Mouse (Mus musculus) heart, adult 2 months (tissue): Measurements from ENCODE around the gene Gm27179.
"Not testable (repeated sequence)": the region's sequence is repeated elsewhere in the genome, so short reads cannot be mapped to it uniquely, and the experiment has no call there.

Experiments used
- CTCF ChIP-seq: fragments of 200-600 bp; IDR thresholded peaks from 2 replicates; pipeline ENCODE4 v1.8.1; 2022; ENCODE audit warnings: antibody characterized with exemption, mild to moderate bottlenecking, moderate library complexity
- EP300 ChIP-seq: fragments of 200-500 bp; IDR thresholded peaks from 2 replicates; pipeline ENCODE4 v1.6.1; 2011; ENCODE audit warnings: low read depth, low read length, control low read depth; ENCODE audit not compliant: insufficient read depth
- POLR2A ChIP-seq: fragments of 200-500 bp; IDR thresholded peaks from 2 replicates; pipeline ENCODE4 v1.6.1; 2011; ENCODE audit warnings: mild to moderate bottlenecking, low read depth, low read length, control low read depth; ENCODE audit not compliant: insufficient read depth

DNA sequence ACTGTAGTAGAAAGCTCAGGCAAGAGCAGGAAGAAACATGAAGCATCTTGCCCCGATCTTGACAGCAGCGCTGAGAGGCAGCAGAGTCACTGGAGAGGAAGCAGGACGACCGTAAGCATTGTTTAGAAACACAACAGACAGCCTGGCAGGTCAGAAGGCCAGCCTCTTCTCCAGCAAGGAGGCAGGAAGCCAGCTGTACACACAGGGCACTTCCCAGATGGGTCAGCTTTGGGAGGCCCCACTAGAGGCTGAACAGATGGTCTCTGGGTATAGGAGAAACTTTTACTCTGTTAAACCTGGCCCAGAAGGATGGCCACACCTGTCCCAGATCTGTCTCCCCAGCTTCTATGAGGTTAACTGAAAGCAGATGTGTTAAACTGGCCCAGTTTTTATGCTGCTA lies 35.0 kb upstream of the Gm27179 start:
- not testable (repeated sequence) for TF ChIP-seq CTCF, POLR2A, EP300
